Mouse (Mus musculus) forebrain, embryonic 15.5 days (tissue): ENCODE results near the gene Chd2. TPM values are rescaled to one million over a fixed set of nuclear protein-coding genes. Genes with fewer than 3 reads are reported as not detected.
"Not testable (repeated sequence)": the region's sequence is repeated elsewhere in the genome, so short reads cannot be mapped to it uniquely, and the experiment has no call there.

Experiments used
- ATAC-seq: fragments of 200-750 bp; cut with Nextera tagmentation; replicated peaks from 2 replicates; pipeline ENCODE4 v1.8.0; 2017; ENCODE audit warnings: mild to moderate bottlenecking, moderate TSS enrichment, moderate library complexity
- H3K27ac ChIP-seq: fragments of 300-500 bp; sonication (generic); replicated peaks from 2 replicates; pipeline ENCODE4 v1.5.1; 2015; ENCODE audit warnings: mild to moderate bottlenecking, inconsistent platforms
- H3K27me3 ChIP-seq: fragments of 300-500 bp; sonication (generic); 2 replicates; pipeline ENCODE4 v1.6.1; 2015; ENCODE audit warnings: inconsistent platforms
- H3K36me3 ChIP-seq: fragments of 300-500 bp; sonication (generic); 2 replicates; pipeline ENCODE4 v1.6.1; 2015; ENCODE audit warnings: mild to moderate bottlenecking, inconsistent platforms
- H3K4me1 ChIP-seq: fragments of 300-500 bp; sonication (generic); 2 replicates; pipeline ENCODE4 v1.6.1; 2015; ENCODE audit warnings: inconsistent platforms
- H3K4me2 ChIP-seq: fragments of 300-500 bp; sonication (generic); replicated peaks from 2 replicates; pipeline ENCODE4 v1.6.1; 2015; ENCODE audit warnings: mild to moderate bottlenecking, inconsistent platforms
- H3K4me3 ChIP-seq: fragments of 300-500 bp; sonication (generic); 2 replicates; pipeline ENCODE4 v1.5.1; 2015; ENCODE audit warnings: mild to moderate bottlenecking, inconsistent platforms
- H3K9ac ChIP-seq: fragments of 300-500 bp; sonication (generic); replicated peaks from 2 replicates; pipeline ENCODE4 v1.6.1; 2015; ENCODE audit warnings: mild to moderate bottlenecking, inconsistent platforms
- H3K9me3 ChIP-seq: fragments of 300-500 bp; sonication (generic); 2 replicates; pipeline ENCODE4 v1.6.1; 2016; ENCODE audit warnings: inconsistent platforms
- WGBS: fragments of 180-500 bp; shearing (Covaris S2); methylation state at CpG from one replicate; pipeline ENCODE4 v1.1.7; 2015; ENCODE audit warnings: mixed read lengths; 5-methylcytosine and 5-hydroxymethylcytosine counted together
- polyA plus RNA-seq: library from polyadenylated mRNA; unstranded; fragments of >200 nt; fragmentation: Nextera tagmentation; extraction: Ambion mirVana; gene quantifications from 2 replicates; pipeline ENCODE4 v1.2.1, GENCODE M21; 2015

The Chd2 gene
- polyA plus RNA-seq, 1 experiment from 2014 or later: 67.1 TPM

- 55% methylated on average over 4 of the region's 4 CpGs for WGBS
- Histone ChIP-seq H3K36me3 (no peaks in the 10 kb centered on the region), H3K4me1 (peaks cover 63% of the 10 kb centered on the region), H3K4me2 (no peak overlapping the region), H3K4me3 (no peak overlapping the region), H3K9me3 (no peaks in the 10 kb centered on the region), H3K27me3 (no peaks in the 10 kb centered on the region), H3K27ac (peak overlapping the region; percentile 49), H3K9ac (no peak overlapping the region)
- ATAC-seq: no peak
These were observed 5.8 kb downstream of the Chd2 start for GRCm38 (mm10) chr7:73535861-73536200.

GRCm38 (mm10) chr7:73534937-73535860 lies 6.4 kb downstream of the Chd2 start:
- no peaks in the 10 kb centered on the region for H3K27me3 ChIP-seq
- H3K27ac ChIP-seq: peak overlapping the region; percentile 49
- no peak for ATAC-seq
- H3K9me3 ChIP-seq: no peaks in the 10 kb centered on the region
- H3K4me3 ChIP-seq: no peak overlapping the region
- WGBS: 45% methylated on average over 2 of the region's 2 CpGs
- no peak overlapping the region for H3K4me2 ChIP-seq
- H3K36me3 ChIP-seq: no peaks in the 10 kb centered on the region
- peaks cover 67% of the 10 kb centered on the region for H3K4me1 ChIP-seq
- no peak overlapping the region for H3K9ac ChIP-seq

- H3K9ac ChIP-seq: no peak overlapping the region
- no peaks in the 10 kb centered on the region for H3K27me3 ChIP-seq
- H3K9me3 ChIP-seq: no peaks in the 10 kb centered on the region
- H3K4me2 ChIP-seq: no peak overlapping the region
- 0 out of 2 replicates have a peak overlapping the region, but pooled peaks have one; percentile 31 for H3K27ac ChIP-seq
- no peak overlapping the region for H3K4me3 ChIP-seq
- 56% methylated on average over 2 of the region's 2 CpGs for WGBS
- H3K4me1 ChIP-seq: peaks cover 61% of the 10 kb centered on the region
- no peak for ATAC-seq
- no peaks in the 10 kb centered on the region for H3K36me3 ChIP-seq
These were observed 8.2 kb downstream of the Chd2 start for GRCm38 (mm10) chr7:73533457-73533856.

GRCm38 (mm10) chr7:73532916-73533315 lies 8.7 kb downstream of the Chd2 start:
- Histone ChIP-seq H3K27ac (0 out of 2 replicates have a peak overlapping the region, but pooled peaks have one; percentile 31), H3K4me3 (no peak overlapping the region), H3K4me1 (peaks cover 61% of the 10 kb centered on the region), H3K9ac (no peak overlapping the region), H3K36me3 (no peaks in the 10 kb centered on the region), H3K27me3 (no peaks in the 10 kb centered on the region), H3K4me2 (no peak overlapping the region), H3K9me3 (no peaks in the 10 kb centered on the region)
- 69% methylated on average over 3 of the region's 3 CpGs for WGBS
- ATAC-seq: no peak

- Histone ChIP-seq H3K27ac (peak overlapping the region; percentile 57), H3K9ac (no peak overlapping the region), H3K4me2 (no peak overlapping the region), H3K4me3 (no peak overlapping the region), H3K4me1 (peaks cover 61% of the 10 kb centered on the region), H3K9me3 (no peaks in the 10 kb centered on the region), H3K36me3 (no peaks in the 10 kb centered on the region), H3K27me3 (no peaks in the 10 kb centered on the region)
- WGBS: 84% methylated on average over 3 of the region's 3 CpGs
- ATAC-seq: no peak
These were observed 9.5 kb downstream of the Chd2 start for GRCm38 (mm10) chr7:73532139-73532538.

GRCm38 (mm10) chr7:73531506-73532093 lies 10.0 kb downstream of the Chd2 start:
- Histone ChIP-seq H3K4me2 (no peak overlapping the region), H3K9me3 (no peaks in the 10 kb centered on the region), H3K9ac (no peak overlapping the region), H3K36me3 (no peaks in the 10 kb centered on the region), H3K27me3 (no peaks in the 10 kb centered on the region), H3K4me3 (no peak overlapping the region), H3K27ac (peak overlapping the region; percentile 57), H3K4me1 (peaks cover 56% of the 10 kb centered on the region)
- ATAC-seq: no peak
- WGBS: 58% methylated on average over 7 of the region's 7 CpGs

GRCm38 (mm10) chr7:73530846-73531245 lies 10.8 kb downstream of the Chd2 start:
- Histone ChIP-seq H3K27ac (peak overlapping the region; percentile 57), H3K27me3 (no peaks in the 10 kb centered on the region), H3K9me3 (no peaks in the 10 kb centered on the region), H3K36me3 (no peaks in the 10 kb centered on the region), H3K4me1 (peaks cover 50% of the 10 kb centered on the region), H3K9ac (no peak overlapping the region), H3K4me3 (no peak overlapping the region), H3K4me2 (no peak overlapping the region)
- WGBS: 76% methylated on average over 5 of the region's 5 CpGs
- ATAC-seq: no peak

GRCm38 (mm10) chr7:73530164-73530563 lies 11.5 kb downstream of the Chd2 start:
- H3K36me3 ChIP-seq: no peaks in the 10 kb centered on the region
- H3K4me1 ChIP-seq: peaks cover 43% of the 10 kb centered on the region
- peak overlapping the region; percentile 38; the same call in 1 of the 2 replicates for H3K27ac ChIP-seq
- no peak overlapping the region for H3K4me3 ChIP-seq
- no peak overlapping the region for H3K4me2 ChIP-seq
- H3K27me3 ChIP-seq: no peaks in the 10 kb centered on the region
- H3K9ac ChIP-seq: no peak overlapping the region
- no peaks in the 10 kb centered on the region for H3K9me3 ChIP-seq
- WGBS: 84% methylated on average over 5 of the region's 5 CpGs
- no peak for ATAC-seq

GRCm38 (mm10) chr7:73529261-73529660 lies 12.4 kb downstream of the Chd2 start:
- no peaks in the 10 kb centered on the region for H3K9me3 ChIP-seq
- H3K36me3 ChIP-seq: no peaks in the 10 kb centered on the region
- peaks cover 43% of the 10 kb centered on the region for H3K4me1 ChIP-seq
- H3K9ac ChIP-seq: no peak overlapping the region
- H3K27me3 ChIP-seq: no peaks in the 10 kb centered on the region
- no peak overlapping the region for H3K4me2 ChIP-seq
- H3K27ac ChIP-seq: peak overlapping the region; percentile 53; the same call in 1 of the 2 replicates
- no peak for ATAC-seq
- WGBS: 82% methylated on average over 6 of the region's 6 CpGs
- no peak overlapping the region for H3K4me3 ChIP-seq

GRCm38 (mm10) chr7:73528377-73528894 lies 13.2 kb downstream of the Chd2 start:
- WGBS: 89% methylated on average over 7 of the region's 7 CpGs
- H3K27ac ChIP-seq, ATAC-seq: not testable (repeated sequence)

GRCm38 (mm10) chr7:73527225-73527624 lies 14.4 kb downstream of the Chd2 start:
- Histone ChIP-seq H3K9ac (no peak overlapping the region), H3K4me2 (no peak overlapping the region), H3K36me3 (no peaks in the 10 kb centered on the region), H3K4me1 (peaks cover 30% of the 10 kb centered on the region), H3K27ac (no peak overlapping the region), H3K9me3 (no peaks in the 10 kb centered on the region), H3K27me3 (no peaks in the 10 kb centered on the region), H3K4me3 (no peak overlapping the region)
- ATAC-seq: no peak
- whole genome bisulfite sequencing: 92% methylated on average over 4 of the region's 4 CpGs

More at GRCm38 (mm10) chr7:73528377-73528894, 13.2 kb downstream of the Chd2 start:
- not testable (repeated sequence) for H3K27me3 ChIP-seq, H3K4me2 ChIP-seq, H3K9me3 ChIP-seq, H3K9ac ChIP-seq, H3K36me3 ChIP-seq, H3K4me3 ChIP-seq
- H3K4me1 ChIP-seq: peaks cover 40% of the 10 kb centered on the region

GRCm38 (mm10) chr7:73524454-73524952 lies 17.1 kb downstream of the Chd2 start:
- H3K9ac ChIP-seq: no peak overlapping the region; the same call in 1 of the 2 replicates

More at GRCm38 (mm10) chr7:73524454-73524952, 17.1 kb downstream of the Chd2 start:
- Histone ChIP-seq H3K4me1 (peaks cover 18% of the 10 kb centered on the region), H3K4me2 (no peak overlapping the region), H3K9me3 (no peaks in the 10 kb centered on the region), H3K36me3 (peaks cover 2% of the 10 kb centered on the region), H3K4me3 (no peak overlapping the region), H3K27me3 (no peaks in the 10 kb centered on the region), H3K27ac (peak overlapping the region; percentile 91)
- ATAC-seq: peak; percentile 63
- 29% methylated on average over 9 of the region's 9 CpGs for WGBS
